1 mouse cellular context compared by ENCODE assay signal in genomic region chr5:110808061-110808631, GRCm38 (mm10).
TF ChIP-seq lines count a peak whose summit lies in the region.

No protein-coding gene starts in this region.

TF ChIP-seq in C2C12, 6 proteins besides CTCF, POLR2A, EP300 and RAD21 (continued from another document):
- TF ChIP-seq CEBPB (IDR thresholded peaks at IDR 0.05; ENCODE audit: low read depth): no peak
- TF ChIP-seq USF1 (IDR thresholded peaks at IDR 0.05; ENCODE audit: low read depth): no peak
